Mouse (Mus musculus) bone marrow macrophage, adult 2 months (primary cell): ENCODE measurements around the gene Setd3.

Experiments
- CTCF ChIP-seq: IDR thresholded peaks from 2 replicates; pipeline ENCODE4 v1.5.1; 2012; ENCODE audit warnings: low read depth, mild to moderate bottlenecking, low read length, moderate library complexity
- POLR2A ChIP-seq: IDR thresholded peaks from 2 replicates; pipeline ENCODE4 v1.6.1; 2012; ENCODE audit warnings: mild to moderate bottlenecking, low read depth, low read length, borderline replicate concordance

- TF ChIP-seq CTCF (peak; percentile 63), POLR2A (no peak)
Observed at GRCm38 (mm10) chr12:108217572-108217971, 38.5 kb upstream of the Setd3 start.
